Mouse (Mus musculus) left cerebral cortex, adult 11 months (tissue): ENCODE data around the gene Cav3.
A peak's percentile ranks its signal among the peaks of the same experiment; 100 is the strongest.

ENCODE experiments used
- DNase-seq: peaks from one replicate; pipeline ENCODE4 v3.0.0; 2022; ENCODE audit warnings: low spot score

Gene Cav3

DNA sequence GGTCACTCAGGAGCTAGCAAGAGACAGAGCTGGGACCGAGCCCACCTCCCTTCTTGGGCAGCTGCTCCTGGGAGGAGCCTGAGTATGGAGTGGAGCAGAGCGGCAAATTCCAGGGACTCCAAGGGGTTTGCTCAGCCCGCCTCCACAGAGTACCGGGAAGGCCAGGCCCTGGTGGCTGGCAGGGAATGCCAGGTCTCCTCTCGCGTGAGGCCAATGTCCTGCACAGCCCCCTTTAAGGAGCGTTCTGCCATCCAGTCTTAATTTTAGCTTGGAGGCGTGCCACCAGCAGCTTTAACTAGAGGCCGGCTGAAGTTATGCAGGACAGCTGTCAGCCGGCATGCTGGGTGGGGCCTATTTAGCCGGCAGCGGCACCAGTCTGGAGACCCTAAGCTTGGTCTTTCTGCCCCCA lies at the start of gene Cav3:
TSS of gene Cav3 (plus strand) at position 165 of the 409 bp plus-strand sequence.
- no peak for DNase-seq

DNA sequence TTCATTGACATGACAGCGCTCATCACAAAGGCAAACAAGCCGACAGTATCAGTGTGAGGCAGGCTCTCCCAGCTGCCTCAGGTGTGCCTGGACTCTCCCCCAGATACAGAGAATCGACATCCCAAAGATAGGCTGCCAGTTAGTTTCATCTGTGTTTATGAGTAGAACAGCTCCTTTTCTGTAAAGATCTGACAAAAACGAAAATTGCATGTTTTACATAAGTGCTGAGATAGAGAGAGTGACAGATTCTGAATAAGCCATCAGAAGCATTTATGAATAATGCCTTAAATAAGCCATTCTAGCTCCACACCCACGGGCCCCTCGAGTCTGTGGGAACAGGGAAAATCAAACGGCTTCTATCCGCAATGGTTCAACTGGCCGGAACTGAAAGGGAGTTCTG lies 40.0 kb upstream of the Cav3 start:
- no peak for DNase-seq

DNA sequence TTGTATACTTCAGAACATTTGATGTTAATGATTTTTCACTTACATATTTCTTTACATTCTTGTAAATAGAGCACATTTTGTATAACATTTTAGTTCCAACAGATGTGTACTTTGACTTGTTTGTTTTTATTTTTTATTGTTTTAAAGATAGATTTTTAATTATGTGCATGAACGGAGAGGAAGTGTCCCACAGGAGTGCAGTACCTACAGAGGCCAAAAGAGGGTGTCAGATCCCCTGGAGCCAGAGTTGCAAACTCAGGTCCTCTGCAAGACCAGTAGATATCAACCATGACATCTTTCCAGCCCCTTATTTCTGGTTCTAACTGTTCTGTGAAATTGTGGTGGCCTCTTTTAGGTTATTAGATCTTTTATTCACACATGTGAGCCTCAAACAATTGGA lies 38.4 kb upstream of the Cav3 start:
- no peak for DNase-seq

DNA sequence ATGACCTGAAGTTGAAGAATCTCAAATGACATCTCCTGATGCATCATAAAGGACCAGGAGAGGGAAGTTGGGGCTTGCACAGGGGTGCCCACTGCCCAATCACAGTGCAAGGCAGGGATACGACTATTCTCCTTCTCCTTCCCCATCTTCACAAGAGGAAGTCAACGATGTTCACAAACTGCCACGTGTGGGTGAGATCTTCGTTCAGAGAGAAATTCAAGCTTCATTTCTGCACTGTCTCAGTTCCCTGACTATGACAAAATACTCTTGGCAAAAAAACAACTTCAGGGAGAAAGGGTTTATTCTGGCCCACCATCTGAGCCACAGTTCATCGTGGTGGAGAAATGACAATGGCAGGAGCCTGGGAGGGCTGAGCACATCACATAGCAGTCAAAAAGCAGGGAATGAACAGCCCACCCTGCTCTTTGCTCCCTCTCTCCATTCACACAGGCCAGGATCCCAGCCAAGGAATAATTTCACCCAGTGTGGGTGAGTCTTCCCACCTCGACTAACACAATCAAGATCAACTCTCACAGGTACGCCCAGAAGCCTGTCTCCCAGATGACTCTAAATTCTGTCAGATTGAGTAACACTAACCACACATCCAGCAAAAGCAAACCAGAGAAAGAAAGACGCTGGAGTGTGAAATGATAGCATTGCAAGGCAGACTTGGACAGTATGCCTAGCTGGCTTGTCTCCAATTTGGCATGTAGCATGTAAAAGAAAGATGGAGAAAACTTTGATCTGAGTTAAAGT lies 35.4 kb upstream of the Cav3 start:
- DNase-seq: peak; percentile 42

DNA sequence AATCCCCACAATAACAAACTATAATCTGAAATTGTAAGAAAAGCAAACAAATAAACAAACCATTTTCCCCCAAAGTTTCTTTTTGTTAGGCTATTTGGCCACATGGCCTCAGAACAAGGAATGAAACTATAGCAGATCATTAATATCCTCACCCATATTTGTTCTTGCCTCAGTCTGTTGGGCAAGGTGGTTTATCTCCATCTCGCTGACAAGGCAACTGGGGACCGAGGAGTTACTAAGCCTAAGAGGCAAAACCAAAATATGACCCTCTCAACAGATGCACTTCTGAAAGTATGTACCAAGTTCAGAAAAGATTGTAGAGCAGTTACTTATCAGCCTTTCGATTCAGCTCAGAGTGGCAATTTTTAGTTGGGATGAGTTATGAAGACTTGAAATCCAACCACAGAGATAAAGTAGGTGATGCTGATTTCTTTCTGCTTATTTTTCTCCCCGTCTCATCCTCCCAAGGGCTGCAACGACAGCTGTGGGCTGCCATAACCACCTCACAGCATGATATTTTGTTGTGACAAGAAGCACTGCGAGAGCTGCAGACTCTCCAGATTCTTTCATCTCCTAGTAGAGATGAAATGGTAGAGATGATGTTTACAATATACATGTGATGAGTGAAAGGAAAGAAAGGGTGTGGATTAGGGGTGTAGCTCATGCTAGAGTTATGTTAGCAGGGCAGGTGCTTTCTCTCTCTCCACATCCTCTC lies 33.1 kb upstream of the Cav3 start:
- DNase-seq: no peak

DNA sequence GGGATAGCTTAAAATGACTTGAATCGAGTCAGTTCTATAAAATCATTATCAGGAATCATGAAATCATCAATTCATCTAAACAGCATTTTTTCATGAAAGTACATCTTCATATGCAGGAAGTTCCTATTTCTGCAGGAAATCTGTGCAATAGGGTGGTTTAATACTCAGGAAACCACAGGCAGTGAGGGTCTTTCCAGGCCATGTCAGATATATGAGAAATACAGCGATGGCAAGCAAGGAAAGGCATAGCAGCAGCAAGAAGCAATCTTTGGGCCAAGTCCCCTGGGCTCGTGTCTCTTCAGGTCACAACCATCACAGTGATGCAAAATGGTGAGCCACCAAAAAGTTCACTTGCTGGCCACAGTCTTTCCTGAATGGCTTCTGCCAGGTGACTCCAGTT lies 13.6 kb upstream of the Cav3 start:
- DNase-seq: no peak

DNA sequence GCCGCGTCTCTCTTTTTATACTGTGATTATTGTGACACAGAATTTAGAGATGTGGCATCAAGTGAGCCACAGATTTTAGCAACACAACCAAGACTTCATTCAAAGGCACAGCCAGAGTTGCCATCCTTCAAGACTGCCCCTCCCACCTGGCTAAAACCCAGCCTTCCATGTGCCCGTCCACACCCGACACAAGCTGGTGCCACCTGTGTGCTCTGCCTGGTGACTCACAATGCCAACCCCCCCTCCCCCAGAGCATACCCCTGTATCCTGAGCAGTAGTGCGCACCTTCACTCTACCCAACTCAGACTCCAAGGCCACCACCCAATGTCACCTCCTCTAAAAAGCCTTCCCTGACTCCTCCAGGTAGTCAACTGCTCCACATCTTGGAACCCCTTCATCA lies 2.2 kb downstream of the Cav3 start:
- no peak for DNase-seq

DNA sequence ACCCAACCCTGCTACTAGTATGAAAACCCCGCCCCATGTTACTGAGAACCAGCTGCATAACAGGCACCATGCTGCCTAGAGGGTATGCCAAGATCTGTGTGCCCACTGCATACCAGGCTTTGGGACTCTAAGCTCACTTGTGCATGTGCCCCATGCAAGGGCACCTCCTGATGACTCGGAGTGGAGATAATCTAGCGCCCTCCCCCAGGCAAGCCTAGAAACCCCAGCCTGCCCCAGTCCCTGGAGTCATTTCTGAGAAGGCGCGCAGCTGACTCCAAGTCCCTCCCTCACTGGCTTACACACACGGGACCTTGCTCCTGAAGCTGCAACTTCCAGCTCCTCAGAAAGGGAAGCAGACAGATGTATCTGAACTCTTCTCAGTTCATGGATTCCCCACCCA lies 4.0 kb downstream of the Cav3 start:
- no peak for DNase-seq

DNA sequence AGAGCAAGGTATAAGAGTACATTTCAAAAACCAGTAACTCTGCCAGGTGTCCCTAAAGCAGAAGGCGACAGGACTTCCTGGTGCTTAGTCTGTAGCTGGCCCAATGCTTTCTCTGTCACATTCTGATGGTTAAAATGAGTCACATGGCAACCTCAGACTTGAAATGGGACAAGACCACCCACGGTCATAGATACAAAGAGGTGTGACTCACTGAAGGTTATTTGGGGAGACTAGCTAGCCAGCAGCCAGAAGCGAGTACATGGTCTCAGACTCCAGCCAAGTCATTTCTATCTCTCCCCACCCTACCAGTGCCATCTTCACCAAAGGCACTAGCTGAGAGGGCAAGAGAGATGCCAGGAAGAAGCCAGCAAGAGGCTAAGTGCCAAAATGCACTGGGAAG lies 6.1 kb downstream of the Cav3 start:
- no peak for DNase-seq

DNA sequence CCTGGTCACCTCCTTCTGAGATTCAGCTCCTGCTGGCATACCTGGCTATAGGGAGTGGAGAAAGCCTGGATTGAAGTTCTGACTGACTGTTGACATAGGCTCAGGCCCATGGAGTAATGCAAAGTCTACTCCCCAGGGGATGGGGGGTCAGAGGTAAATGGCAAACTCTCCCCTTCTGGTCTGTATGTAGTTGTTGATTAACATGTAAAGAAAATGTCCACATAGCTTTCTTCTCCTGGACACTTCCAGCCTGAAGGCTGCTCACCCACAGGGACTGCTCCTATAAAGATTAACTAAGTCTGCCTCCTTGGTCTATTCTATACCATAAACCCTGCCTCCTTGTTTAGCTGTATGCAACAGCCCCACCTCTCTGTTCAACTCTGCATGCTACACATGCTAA lies 6.7 kb downstream of the Cav3 start:
- DNase-seq: no peak

DNA sequence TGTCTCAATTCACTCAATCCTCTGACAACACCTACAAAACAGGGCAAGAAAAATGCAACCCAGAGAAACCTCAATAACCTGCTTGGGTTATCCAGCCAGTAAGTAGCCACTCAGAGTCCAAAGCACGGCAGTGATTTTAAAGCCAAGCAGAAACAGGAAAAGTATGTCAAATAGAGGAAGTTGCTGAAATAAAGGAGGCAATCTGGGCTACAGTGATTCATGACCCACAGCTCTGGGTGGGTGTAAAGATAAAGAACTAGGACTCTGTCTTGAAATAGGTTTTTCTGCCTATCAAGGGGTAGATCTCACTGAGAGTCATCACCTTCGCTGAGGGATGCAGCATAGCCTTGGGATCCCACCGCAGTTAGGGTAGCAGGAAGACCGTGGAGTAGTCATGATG lies 12.3 kb downstream of the Cav3 start:
- DNase-seq: no peak

DNA sequence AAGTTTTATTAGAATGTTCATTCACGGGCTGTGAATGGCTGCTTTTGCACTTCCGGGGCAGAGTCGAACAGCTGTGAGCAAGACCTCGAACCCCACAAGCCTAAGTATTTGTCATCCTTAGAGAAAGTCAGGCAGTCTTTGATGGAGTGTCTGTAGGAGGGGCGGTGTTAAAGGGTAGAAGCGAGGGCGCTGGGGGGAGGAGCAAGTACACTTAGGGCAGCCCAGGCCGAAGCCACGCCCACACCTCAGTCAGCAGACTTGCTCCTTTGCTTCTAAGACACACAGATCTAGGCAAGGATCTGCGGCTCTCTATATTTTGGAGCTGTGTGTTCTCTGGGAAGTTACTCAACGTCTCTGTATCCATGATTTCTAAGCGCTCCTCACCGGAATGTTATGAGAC lies 20.6 kb downstream of the Cav3 start:
- DNase-seq: no peak

DNA sequence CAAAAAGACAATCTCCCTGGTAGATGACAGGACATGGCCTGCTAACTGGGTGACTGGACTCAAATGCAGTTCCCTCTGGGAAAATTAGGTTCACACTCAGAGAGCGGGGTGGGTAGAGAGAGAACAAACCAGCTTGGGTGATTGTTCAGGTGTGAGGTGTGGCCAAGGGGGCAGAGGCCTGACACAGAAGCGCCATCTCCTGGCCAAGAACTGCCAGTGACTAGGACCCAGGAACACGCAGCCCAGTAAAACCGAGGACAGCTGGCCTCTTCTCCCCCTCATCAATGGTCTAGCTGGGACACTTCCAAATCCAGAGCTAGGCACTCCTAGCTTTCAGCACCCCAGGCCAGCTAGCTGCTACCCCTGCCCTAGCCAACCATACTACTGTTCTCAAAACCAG lies 25.0 kb downstream of the Cav3 start:
- DNase-seq: no peak

DNA sequence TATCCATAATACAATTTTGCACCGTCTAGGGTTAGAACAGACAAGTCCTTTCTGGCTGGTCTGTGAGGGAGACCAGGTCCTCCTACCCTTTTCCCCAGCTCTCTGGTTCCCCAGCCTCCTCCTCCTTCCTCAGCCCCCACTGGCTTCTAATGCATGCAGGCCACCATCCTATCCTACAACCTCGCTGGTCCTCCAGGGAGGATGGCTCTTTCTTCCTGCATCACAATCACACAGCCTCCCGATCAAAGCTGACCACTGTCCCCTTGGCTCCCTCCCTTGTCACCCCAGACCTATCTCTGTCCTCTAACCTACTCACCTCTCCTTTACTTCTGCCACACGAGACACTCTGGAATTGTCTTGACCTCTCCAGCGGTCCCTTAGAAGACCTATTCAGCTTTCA lies 28.7 kb downstream of the Cav3 start:
- no peak for DNase-seq

DNA sequence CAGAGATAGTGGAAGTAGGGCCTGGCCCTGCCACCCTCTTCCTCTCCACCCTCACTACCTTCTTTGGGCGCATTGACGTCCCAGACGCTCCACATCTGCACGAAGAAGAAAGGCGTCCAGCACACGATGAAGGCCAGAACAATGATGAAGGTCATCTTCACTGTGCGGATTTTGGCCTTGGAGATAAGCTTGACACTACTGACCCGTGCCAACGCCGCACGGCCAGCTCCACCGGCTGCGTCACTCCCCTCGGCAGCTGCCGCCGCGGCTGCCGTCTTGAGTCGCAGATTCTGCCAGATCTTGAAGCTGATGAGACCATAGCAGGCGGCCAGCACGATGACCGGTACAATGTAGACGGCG lies 29.5 kb downstream of the Cav3 start:
- DNase-seq: no peak

DNA sequence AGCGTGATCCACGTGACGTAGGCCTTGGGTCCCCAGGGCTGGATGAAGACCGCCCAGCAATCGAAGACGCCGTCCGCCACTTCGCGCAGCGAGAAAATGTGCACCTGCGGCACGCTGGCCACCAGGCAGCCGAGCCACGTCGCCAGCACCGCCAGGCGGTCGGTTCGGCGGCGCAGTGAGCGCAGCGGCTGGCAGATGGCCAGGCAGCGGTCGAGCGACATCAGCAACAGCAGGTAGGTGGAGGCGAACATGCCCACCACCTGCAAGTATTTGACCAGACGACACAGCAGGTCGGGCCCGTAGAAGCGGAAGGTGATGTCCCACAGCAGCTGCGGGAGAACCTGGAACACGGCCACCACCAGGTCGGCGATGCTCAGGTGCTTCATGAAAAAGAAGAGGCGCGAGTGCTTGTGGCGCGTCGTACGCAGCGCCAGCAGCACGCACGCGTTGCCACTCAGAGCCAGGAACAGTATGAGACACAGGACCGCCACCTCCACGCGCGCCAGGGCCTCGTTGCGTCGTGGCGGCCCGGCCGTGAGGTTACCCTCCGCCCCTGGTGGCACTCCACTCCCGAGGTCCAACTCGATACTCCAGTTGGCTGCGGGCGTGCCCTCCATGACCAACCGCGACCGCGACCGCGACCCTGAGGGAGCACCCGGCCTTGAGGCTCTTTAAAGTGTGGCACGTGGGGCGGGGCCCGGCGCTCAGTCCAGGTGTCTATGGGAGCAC lies 30.0 kb downstream of the Cav3 start:
- DNase-seq: no peak

DNA sequence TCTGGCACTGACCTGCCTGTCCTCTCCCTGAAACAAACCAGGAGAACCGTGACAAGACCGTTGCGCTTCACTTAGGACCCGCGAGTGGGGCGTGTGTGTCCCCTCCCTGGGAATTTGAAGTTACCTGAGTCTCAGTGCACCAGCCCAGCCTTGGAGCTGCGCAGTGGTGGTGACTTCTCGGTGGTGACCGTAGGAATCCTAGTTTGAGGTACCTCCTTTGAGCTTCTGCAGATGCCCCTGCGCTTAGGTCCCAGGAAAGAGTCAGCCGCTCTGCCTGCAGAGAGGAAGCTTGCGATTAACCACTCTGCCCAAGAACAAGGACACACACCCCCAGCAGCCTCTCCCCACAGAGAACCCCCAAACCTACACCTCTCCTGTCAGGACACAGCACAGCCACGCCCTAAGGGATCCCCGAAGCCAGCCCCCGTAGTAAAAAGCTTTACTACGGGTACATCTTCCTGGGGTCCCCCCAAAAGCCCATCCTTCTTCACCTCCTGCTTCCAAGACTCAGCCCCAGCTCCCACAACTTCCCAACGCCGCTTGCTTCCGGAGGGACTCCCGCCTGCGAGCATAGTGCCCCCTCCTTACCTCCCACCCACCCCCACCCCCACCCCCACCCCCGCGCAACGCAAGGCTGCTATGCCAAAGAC lies 30.7 kb downstream of the Cav3 start, which contains the start of gene Oxtr:
TSS of gene Oxtr (minus strand) at position 34 of the 650 bp plus-strand sequence.
- no peak for DNase-seq

DNA sequence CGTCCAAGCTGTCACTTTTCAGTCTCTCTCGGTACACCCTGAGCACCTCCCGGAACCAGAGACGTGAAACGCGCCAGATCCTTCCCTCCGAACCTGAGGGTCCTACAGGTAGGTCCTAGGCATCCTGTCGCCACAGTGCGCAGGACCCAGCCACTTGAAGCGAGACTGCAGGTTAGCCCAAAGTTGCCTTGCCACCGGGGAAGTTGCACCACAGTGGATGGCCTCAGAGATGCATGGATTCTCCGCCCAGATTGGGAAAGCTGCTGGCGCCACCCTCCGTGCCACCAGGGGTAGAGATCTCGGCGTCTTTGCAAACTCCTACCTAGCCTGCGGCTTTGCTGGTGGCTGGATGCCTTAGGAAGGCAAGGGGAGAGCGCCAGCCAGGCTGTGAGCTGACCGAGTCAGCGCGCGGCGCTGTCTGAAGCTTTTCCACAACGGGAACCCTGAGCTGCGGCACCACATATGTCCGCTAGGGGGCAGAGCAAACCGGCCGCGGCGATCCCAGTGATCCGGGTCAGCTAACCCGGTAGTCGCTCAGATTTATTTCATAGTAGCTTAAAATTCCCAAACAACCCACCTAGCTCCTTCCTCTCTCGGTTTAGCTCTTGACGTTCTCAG lies 31.4 kb downstream of the Cav3 start:
- peak; percentile 45 for DNase-seq

DNA sequence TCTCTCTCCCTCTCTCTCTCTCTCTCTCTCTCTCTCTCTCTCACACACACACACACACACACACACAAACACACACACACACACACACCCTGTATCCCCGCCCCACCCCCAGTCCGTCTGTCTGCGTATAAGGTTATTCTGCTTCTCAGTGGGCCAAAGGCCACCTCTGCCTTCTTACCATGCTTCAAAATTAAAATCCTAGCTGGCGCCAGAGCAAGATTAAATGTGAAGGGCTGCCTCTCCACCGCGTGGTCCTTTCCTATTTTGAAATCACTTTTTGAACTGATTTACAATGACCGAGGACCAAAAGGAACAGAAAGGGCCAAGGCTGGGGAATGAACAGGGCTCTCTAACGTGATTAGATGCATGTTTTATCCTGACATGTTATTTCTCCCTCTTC lies 32.2 kb downstream of the Cav3 start:
- no peak for DNase-seq

DNA sequence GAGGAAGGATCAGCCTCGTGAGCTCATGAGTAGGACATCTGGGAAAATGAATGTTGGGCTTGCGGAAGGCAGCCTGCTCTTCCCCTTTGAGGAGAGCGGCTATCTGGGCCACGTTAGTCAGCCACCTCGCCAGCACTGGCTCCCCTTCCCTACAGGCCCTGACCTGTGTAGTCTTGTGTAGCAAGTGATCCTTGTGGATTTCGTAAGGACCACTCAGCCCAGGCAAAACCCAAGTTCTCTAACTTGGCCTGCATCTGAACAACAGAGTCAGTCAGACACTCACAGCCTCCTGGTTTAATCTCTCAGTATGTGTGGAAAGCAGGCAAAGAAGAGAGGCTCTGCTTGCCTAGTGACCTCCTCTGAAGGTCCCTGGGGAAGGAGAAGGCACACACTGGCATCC lies 33.4 kb downstream of the Cav3 start:
- no peak for DNase-seq

DNA sequence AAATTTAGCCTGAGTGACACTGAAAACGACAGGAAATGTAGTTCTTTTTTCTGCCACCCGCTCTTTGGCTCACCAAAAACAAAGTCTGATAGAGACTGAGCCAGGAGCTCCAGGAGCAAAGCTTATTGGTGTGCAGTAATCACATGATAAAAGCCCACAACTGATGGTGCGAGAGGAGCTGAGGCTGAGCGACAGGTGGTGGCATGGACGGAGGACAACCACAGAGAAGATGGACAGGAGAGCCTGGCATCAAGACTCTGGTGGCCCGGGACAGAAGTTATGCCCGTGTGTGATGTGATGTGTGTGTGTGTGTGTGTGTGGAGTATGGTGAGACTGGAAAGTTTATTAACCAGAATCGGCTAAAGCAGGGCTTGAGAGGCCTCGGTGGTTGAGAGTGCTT lies 34.1 kb downstream of the Cav3 start:
- DNase-seq: no peak

DNA sequence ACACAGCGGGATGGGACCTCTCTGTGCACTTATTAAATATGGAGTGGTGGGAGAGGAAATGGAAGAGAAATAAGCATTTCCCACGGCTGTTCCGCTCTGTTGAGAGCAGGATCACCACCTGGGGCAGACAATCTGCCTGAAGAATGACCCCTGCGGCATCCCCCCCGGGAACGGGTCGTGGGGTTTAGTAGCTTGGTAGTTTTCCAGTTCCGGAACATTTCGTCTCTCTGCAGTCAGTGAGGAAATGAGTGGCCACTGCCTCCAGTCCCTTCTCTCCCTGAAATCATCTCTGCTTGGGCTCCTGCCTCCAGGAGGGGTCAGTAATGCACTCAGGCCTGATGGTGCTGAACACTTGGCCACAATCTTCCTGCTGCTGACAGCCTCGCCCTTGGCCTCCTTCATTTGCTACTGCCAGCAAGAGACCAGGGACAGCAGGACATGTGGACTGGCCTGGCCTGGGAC lies 35.3 kb downstream of the Cav3 start:
- no peak for DNase-seq
